Mouse (Mus musculus): Measurements from ENCODE around the gene Prtn3.

- TF ChIP-seq CTCF (IDR thresholded peaks at IDR 0.05), result no peak
- TF ChIP-seq EP300 (IDR thresholded peaks at IDR 0.05), result no peak
These were observed 36.3 kb downstream of the Prtn3 start, which contains the start of gene Gm26602 for GRCm38 (mm10) chr10:79910556-79910955.
